Mouse (Mus musculus): Measurements from ENCODE around the gene Igdcc3. TPM values are rescaled to one million over a fixed set of nuclear protein-coding genes. Genes with fewer than 3 reads are reported as not detected.

Gene Igdcc3
- polyA plus RNA-seq, 1 experiment from 2014 or later: 0.33 TPM

- DNase-seq (ENCODE audit: low spot score): peak; percentile 15
- H3K27ac ChIP-seq (ENCODE audit: low read length): no peak overlapping the region
- 45% methylated on average over 9 of the region's 9 CpGs for WGBS
Measured at GRCm38 (mm10) chr9:65166386-65166785, 25.4 kb downstream of the Igdcc3 start.

GRCm38 (mm10) chr9:65168534-65168933, 27.5 kb downstream of the Igdcc3 start:
- no peak for TF ChIP-seq EP300 (IDR thresholded peaks at IDR 0.05)
- TF ChIP-seq CTCF (IDR thresholded peaks at IDR 0.05): no peak
- 51% methylated on average over 4 of the region's 6 CpGs for WGBS
- no peak for ATAC-seq

More at GRCm38 (mm10) chr9:65166386-65166785, 25.4 kb downstream of the Igdcc3 start:
- H3K36me3 ChIP-seq (ENCODE audit: insufficient read depth, low read length): no peaks in the 10 kb centered on the region
- TF ChIP-seq EP300 (IDR thresholded peaks at IDR 0.05): no peak
- no peak for TF ChIP-seq CTCF (IDR thresholded peaks at IDR 0.05)
- no peaks in the 10 kb centered on the region for H3K4me1 ChIP-seq (ENCODE audit: insufficient read depth, low read depth, low read length)
- H3K27me3 ChIP-seq (replicated peaks; ENCODE audit: insufficient read depth, low read length): peaks cover 22% of the 10 kb centered on the region
- no peak overlapping the region for H3K4me2 ChIP-seq (replicated peaks; ENCODE audit: low read depth, low read length)
- no peak overlapping the region for H3K9ac ChIP-seq (replicated peaks; ENCODE audit: low read depth)
- H3K9me3 ChIP-seq (ENCODE audit: low read length): no peaks in the 10 kb centered on the region
- H3K4me3 ChIP-seq (ENCODE audit: low read depth, low read length): no peak overlapping the region
- no peak; the same call in 1 of the 2 replicates for ATAC-seq

GRCm38 (mm10) chr9:65168952-65169351, 28.0 kb downstream of the Igdcc3 start:
- no peak overlapping the region for H3K4me3 ChIP-seq (ENCODE audit: low read depth, low read length)
- no peaks in the 10 kb centered on the region for H3K9me3 ChIP-seq (ENCODE audit: low read length)
- ATAC-seq (no peak), DNase-seq (ENCODE audit: low spot score) (no peak)
- no peak overlapping the region for H3K27ac ChIP-seq (ENCODE audit: low read length)
- no peak overlapping the region for H3K9ac ChIP-seq (replicated peaks; ENCODE audit: low read depth)
- TF ChIP-seq CTCF (IDR thresholded peaks at IDR 0.05) (no peak), EP300 (IDR thresholded peaks at IDR 0.05) (no peak)
- H3K4me1 ChIP-seq (ENCODE audit: insufficient read depth, low read depth, low read length): no peaks in the 10 kb centered on the region
- WGBS: 53% methylated on average over 4 of the region's 4 CpGs
- H3K27me3 ChIP-seq (replicated peaks; ENCODE audit: insufficient read depth, low read length): no peaks in the 10 kb centered on the region; the same call in 1 of the 2 replicates
- H3K4me2 ChIP-seq (replicated peaks; ENCODE audit: low read depth, low read length): no peak overlapping the region
- H3K36me3 ChIP-seq (ENCODE audit: insufficient read depth, low read length): no peaks in the 10 kb centered on the region

More at GRCm38 (mm10) chr9:65168534-65168933, 27.5 kb downstream of the Igdcc3 start:
- H3K27ac ChIP-seq (ENCODE audit: low read length): no peak overlapping the region
- DNase-seq (ENCODE audit: low spot score): no peak
- no peaks in the 10 kb centered on the region for H3K9me3 ChIP-seq (ENCODE audit: low read length)
- H3K27me3 ChIP-seq (replicated peaks; ENCODE audit: insufficient read depth, low read length): peaks cover 2% of the 10 kb centered on the region; the same call in 1 of the 2 replicates
- H3K4me1 ChIP-seq (ENCODE audit: insufficient read depth, low read depth, low read length): no peaks in the 10 kb centered on the region
- no peak overlapping the region for H3K9ac ChIP-seq (replicated peaks; ENCODE audit: low read depth)
- H3K4me2 ChIP-seq (replicated peaks; ENCODE audit: low read depth, low read length): no peak overlapping the region
- H3K4me3 ChIP-seq (ENCODE audit: low read depth, low read length): no peak overlapping the region
- no peaks in the 10 kb centered on the region for H3K36me3 ChIP-seq (ENCODE audit: insufficient read depth, low read length)

- no peaks in the 10 kb centered on the region for H3K36me3 ChIP-seq (ENCODE audit: insufficient read depth, low read length)
- H3K27ac ChIP-seq (ENCODE audit: low read length): no peak overlapping the region
- no peaks in the 10 kb centered on the region for H3K4me1 ChIP-seq (ENCODE audit: insufficient read depth, low read depth, low read length)
- H3K4me2 ChIP-seq (replicated peaks; ENCODE audit: low read depth, low read length): no peak overlapping the region
- TF ChIP-seq CTCF (IDR thresholded peaks at IDR 0.05): no peak
- no peak for TF ChIP-seq EP300 (IDR thresholded peaks at IDR 0.05)
- no peak overlapping the region for H3K4me3 ChIP-seq (ENCODE audit: low read depth, low read length)
- no peaks in the 10 kb centered on the region for H3K9me3 ChIP-seq (ENCODE audit: low read length)
- no peak for DNase-seq (ENCODE audit: low spot score)
- no peak overlapping the region for H3K9ac ChIP-seq (replicated peaks; ENCODE audit: low read depth)
- WGBS: 52% methylated on average over 9 of the region's 9 CpGs
- ATAC-seq: no peak
- no peaks in the 10 kb centered on the region for H3K27me3 ChIP-seq (replicated peaks; ENCODE audit: insufficient read depth, low read length)
Measured at GRCm38 (mm10) chr9:65172654-65173053, 31.7 kb downstream of the Igdcc3 start.

- ATAC-seq (no peak), DNase-seq (ENCODE audit: low spot score) (no peak)
- WGBS: 42% methylated on average over 5 of the region's 5 CpGs
- Histone ChIP-seq H3K27ac (ENCODE audit: low read length) (no peak overlapping the region), H3K4me2 (replicated peaks; ENCODE audit: low read depth, low read length) (no peak overlapping the region), H3K36me3 (ENCODE audit: insufficient read depth, low read length) (no peaks in the 10 kb centered on the region), H3K27me3 (replicated peaks; ENCODE audit: insufficient read depth, low read length) (no peaks in the 10 kb centered on the region), H3K4me1 (ENCODE audit: insufficient read depth, low read depth, low read length) (peaks cover 4% of the 10 kb centered on the region; the same call in 1 of the 2 replicates), H3K9ac (replicated peaks; ENCODE audit: low read depth) (no peak overlapping the region), H3K9me3 (ENCODE audit: low read length) (no peaks in the 10 kb centered on the region), H3K4me3 (ENCODE audit: low read depth, low read length) (no peak overlapping the region)
- TF ChIP-seq CTCF (IDR thresholded peaks at IDR 0.05) (no peak), EP300 (IDR thresholded peaks at IDR 0.05) (no peak)
Measured at GRCm38 (mm10) chr9:65175234-65175938, 34.4 kb downstream of the Igdcc3 start.

- Histone ChIP-seq H3K36me3 (ENCODE audit: insufficient read depth, low read length) (no peaks in the 10 kb centered on the region), H3K4me3 (ENCODE audit: low read depth, low read length) (no peak overlapping the region), H3K9ac (replicated peaks; ENCODE audit: low read depth) (no peak overlapping the region), H3K4me1 (ENCODE audit: insufficient read depth, low read depth, low read length) (peaks cover 5% of the 10 kb centered on the region; the same call in 1 of the 2 replicates), H3K9me3 (ENCODE audit: low read length) (no peaks in the 10 kb centered on the region), H3K27me3 (replicated peaks; ENCODE audit: insufficient read depth, low read length) (no peaks in the 10 kb centered on the region), H3K27ac (ENCODE audit: low read length) (no peak overlapping the region), H3K4me2 (replicated peaks; ENCODE audit: low read depth, low read length) (no peak overlapping the region)
- ATAC-seq (no peak), DNase-seq (ENCODE audit: low spot score) (no peak)
- 46% methylated on average over 9 of the region's 9 CpGs for WGBS
- TF ChIP-seq EP300 (IDR thresholded peaks at IDR 0.05) (no peak), CTCF (IDR thresholded peaks at IDR 0.05) (0 out of 2 replicates have a peak, but pooled peaks have one; percentile 11)
Measured at GRCm38 (mm10) chr9:65175939-65176871, 35.2 kb downstream of the Igdcc3 start.

Measured in lung, postnatal 0 days (tissue).